Mouse (Mus musculus): Measurements from ENCODE around the gene Gm36176. TPM values are rescaled to one million over a fixed set of nuclear protein-coding genes. Genes with fewer than 3 reads are reported as not detected.
A peak's percentile ranks its signal among the peaks of the same experiment; 100 is the strongest.
"Not testable (repeated sequence)": the region's sequence is repeated elsewhere in the genome, so short reads cannot be mapped to it uniquely, and the experiment has no call there.

The Gm36176 gene
- polyA plus RNA-seq (2016; fragmentation: Nextera tagmentation; extraction: Ambion mirVana): not detected in 2 replicates

GRCm38 (mm10) chr10:77846503-77846902 is at the start of gene Gm36176:
Gene Gm36176 (plus strand): TSS chr10:77846803.
- no peaks in the 10 kb centered on the region for H3K36me3 ChIP-seq (replicated peaks)
- WGBS: 72% methylated on average over 2 of the region's 3 CpGs
- no peak within 1 kb of the TSS for H3K4me3 ChIP-seq (replicated peaks)
- H3K4me2 ChIP-seq: no peak within 1 kb of the TSS
- no peak within 1 kb of the TSS for H3K27ac ChIP-seq
- H3K9ac ChIP-seq: no peak within 1 kb of the TSS
- H3K27me3 ChIP-seq: no peaks in the 10 kb centered on the region
- H3K9me3 ChIP-seq: peaks cover 5% of the 10 kb centered on the region; the same call in 1 of the 2 replicates
- no peaks in the 10 kb centered on the region for H3K4me1 ChIP-seq
- no peak for ATAC-seq (ENCODE audit: low FRiP score)

GRCm38 (mm10) chr10:77797677-77798076 is 48.9 kb upstream of the Gm36176 start:
- Histone ChIP-seq H3K4me3 (replicated peaks) (no peak overlapping the region), H3K9ac (no peak overlapping the region), H3K4me1 (peaks cover 16% of the 10 kb centered on the region; the same call in 1 of the 2 replicates), H3K9me3 (no peaks in the 10 kb centered on the region), H3K27me3 (no peaks in the 10 kb centered on the region), H3K4me2 (no peak overlapping the region), H3K27ac (peak overlapping the region; percentile 70; the same call in 1 of the 2 replicates), H3K36me3 (replicated peaks) (no peaks in the 10 kb centered on the region)
- WGBS: 6% methylated on average over 3 of the region's 3 CpGs
- no peak for ATAC-seq (ENCODE audit: low FRiP score)

- not testable (repeated sequence) for H3K9ac ChIP-seq; H3K36me3 ChIP-seq (replicated peaks); H3K4me3 ChIP-seq (replicated peaks); ATAC-seq (ENCODE audit: low FRiP score); H3K9me3 ChIP-seq; H3K4me2 ChIP-seq; H3K27me3 ChIP-seq
- 27% methylated on average over 3 of the region's 3 CpGs for WGBS
- peak overlapping the region; percentile 70 for H3K27ac ChIP-seq
- H3K4me1 ChIP-seq: peaks cover 16% of the 10 kb centered on the region; the same call in 1 of the 2 replicates
These were observed 48.3 kb upstream of the Gm36176 start for GRCm38 (mm10) chr10:77798164-77798920.

- H3K4me1 ChIP-seq: peaks cover 16% of the 10 kb centered on the region; the same call in 1 of the 2 replicates
- ATAC-seq (ENCODE audit: low FRiP score): no peak
- H3K27ac ChIP-seq: peak within 1 kb of the TSS; percentile 70
- H3K27me3 ChIP-seq: no peaks in the 10 kb centered on the region
- WGBS: 71% methylated on average over 8 of the region's 8 CpGs
- H3K4me3 ChIP-seq (replicated peaks): no peak within 1 kb of the TSS
- H3K9me3 ChIP-seq: no peaks in the 10 kb centered on the region
- H3K4me2 ChIP-seq: no peak within 1 kb of the TSS
- no peaks in the 10 kb centered on the region for H3K36me3 ChIP-seq (replicated peaks)
- no peak within 1 kb of the TSS for H3K9ac ChIP-seq
These were observed 47.6 kb upstream of the Gm36176 start, which contains the start of gene Gm19668 for GRCm38 (mm10) chr10:77798921-77799508. Gene Gm19668 (minus strand): TSS chr10:77799133.

GRCm38 (mm10) chr10:77804095-77804494 is 42.5 kb upstream of the Gm36176 start:
- no peak for ATAC-seq (ENCODE audit: low FRiP score)
- Histone ChIP-seq H3K4me3 (replicated peaks) (no peak overlapping the region), H3K27ac (no peak overlapping the region), H3K4me2 (no peak overlapping the region), H3K27me3 (no peaks in the 10 kb centered on the region), H3K9me3 (no peaks in the 10 kb centered on the region), H3K9ac (no peak overlapping the region), H3K36me3 (replicated peaks) (no peaks in the 10 kb centered on the region), H3K4me1 (0 out of 2 replicates have a peak, but pooled peaks cover under 1% of the 10 kb centered on the region)
- WGBS: 84% methylated on average over 3 of the region's 3 CpGs

GRCm38 (mm10) chr10:77811743-77812142 is 34.9 kb upstream of the Gm36176 start, which contains the start of gene Gm9507:
Gene Gm9507 (minus strand): TSS chr10:77811843.
- Histone ChIP-seq H3K4me2 (no peak within 1 kb of the TSS), H3K4me1 (no peaks in the 10 kb centered on the region), H3K9ac (no peak within 1 kb of the TSS), H3K36me3 (replicated peaks) (no peaks in the 10 kb centered on the region), H3K27ac (no peak within 1 kb of the TSS), H3K9me3 (peaks cover 6% of the 10 kb centered on the region; the same call in 1 of the 2 replicates), H3K4me3 (replicated peaks) (no peak within 1 kb of the TSS), H3K27me3 (no peaks in the 10 kb centered on the region)
- WGBS: 66% methylated on average over 5 of the region's 5 CpGs
- ATAC-seq (ENCODE audit: low FRiP score): no peak

- no peak within 1 kb of the TSS for H3K27ac ChIP-seq
- no peak within 1 kb of the TSS for H3K9ac ChIP-seq
- no peaks in the 10 kb centered on the region for H3K27me3 ChIP-seq
- no peak within 1 kb of the TSS for H3K4me3 ChIP-seq (replicated peaks)
- WGBS: 59% methylated on average over 4 of the region's 4 CpGs
- H3K4me1 ChIP-seq: no peaks in the 10 kb centered on the region
- H3K36me3 ChIP-seq (replicated peaks): no peaks in the 10 kb centered on the region
- no peak within 1 kb of the TSS for H3K4me2 ChIP-seq
- ATAC-seq (ENCODE audit: low FRiP score): no peak
- H3K9me3 ChIP-seq: peaks cover 6% of the 10 kb centered on the region; the same call in 1 of the 2 replicates
These were observed 32.2 kb upstream of the Gm36176 start, which contains the start of gene Gm2696 for GRCm38 (mm10) chr10:77814382-77814781. Gene Gm2696 (plus strand): TSS chr10:77814682.

GRCm38 (mm10) chr10:77815514-77815913 is 31.1 kb upstream of the Gm36176 start:
- 27% methylated on average over 5 of the region's 5 CpGs for WGBS
- H3K9me3 ChIP-seq: no peaks in the 10 kb centered on the region
- H3K27me3 ChIP-seq: no peaks in the 10 kb centered on the region
- no peaks in the 10 kb centered on the region for H3K36me3 ChIP-seq (replicated peaks)
- H3K4me2 ChIP-seq: no peak overlapping the region
- no peak for ATAC-seq (ENCODE audit: low FRiP score)
- H3K27ac ChIP-seq: no peak overlapping the region
- no peak overlapping the region for H3K4me3 ChIP-seq (replicated peaks)
- H3K4me1 ChIP-seq: no peaks in the 10 kb centered on the region
- H3K9ac ChIP-seq: no peak overlapping the region

- no peak overlapping the region for H3K4me3 ChIP-seq (replicated peaks)
- no peaks in the 10 kb centered on the region for H3K27me3 ChIP-seq
- H3K4me2 ChIP-seq: no peak overlapping the region
- H3K4me1 ChIP-seq: no peaks in the 10 kb centered on the region
- no peak overlapping the region for H3K27ac ChIP-seq
- H3K9me3 ChIP-seq: no peaks in the 10 kb centered on the region
- H3K36me3 ChIP-seq (replicated peaks): no peaks in the 10 kb centered on the region
- H3K9ac ChIP-seq: no peak overlapping the region
- WGBS: 97% methylated on average over 4 of the region's 4 CpGs
- no peak for ATAC-seq (ENCODE audit: low FRiP score)
These were observed 28.1 kb upstream of the Gm36176 start for GRCm38 (mm10) chr10:77818523-77818922.

GRCm38 (mm10) chr10:77819203-77819602 is 27.4 kb upstream of the Gm36176 start:
- no peak overlapping the region for H3K9ac ChIP-seq
- no peaks in the 10 kb centered on the region for H3K4me1 ChIP-seq
- no peak for ATAC-seq (ENCODE audit: low FRiP score)
- H3K4me3 ChIP-seq (replicated peaks): no peak overlapping the region
- 28% methylated on average over 4 of the region's 4 CpGs for WGBS
- no peaks in the 10 kb centered on the region for H3K27me3 ChIP-seq
- H3K4me2 ChIP-seq: no peak overlapping the region
- H3K36me3 ChIP-seq (replicated peaks): no peaks in the 10 kb centered on the region
- no peaks in the 10 kb centered on the region for H3K9me3 ChIP-seq
- no peak overlapping the region for H3K27ac ChIP-seq

- Histone ChIP-seq H3K9ac (no peak within 1 kb of the TSS), H3K27ac (no peak within 1 kb of the TSS), H3K9me3 (no peaks in the 10 kb centered on the region), H3K4me2 (no peak within 1 kb of the TSS), H3K4me1 (no peaks in the 10 kb centered on the region), H3K27me3 (no peaks in the 10 kb centered on the region), H3K36me3 (replicated peaks) (no peaks in the 10 kb centered on the region), H3K4me3 (replicated peaks) (no peak within 1 kb of the TSS)
- no peak for ATAC-seq (ENCODE audit: low FRiP score)
- 73% methylated on average over 6 of the region's 6 CpGs for WGBS
These were observed 19.7 kb upstream of the Gm36176 start, which contains the start of gene Krtap10-4 for GRCm38 (mm10) chr10:77826951-77827350. Gene Krtap10-4 (minus strand): TSS chr10:77827095.

- WGBS: 70% methylated on average over 9 of the region's 9 CpGs
- H3K36me3 ChIP-seq (replicated peaks): no peaks in the 10 kb centered on the region
- H3K27me3 ChIP-seq: no peaks in the 10 kb centered on the region
- H3K4me2 ChIP-seq: no peak within 1 kb of the TSS
- ATAC-seq (ENCODE audit: low FRiP score): no peak
- no peaks in the 10 kb centered on the region for H3K9me3 ChIP-seq
- no peaks in the 10 kb centered on the region; the same call in 1 of the 2 replicates for H3K4me1 ChIP-seq
- H3K4me3 ChIP-seq (replicated peaks): no peak within 1 kb of the TSS
- H3K9ac ChIP-seq: no peak within 1 kb of the TSS
- no peak within 1 kb of the TSS for H3K27ac ChIP-seq
These were observed 11.0 kb upstream of the Gm36176 start, which contains the start of gene Krtap10-10 for GRCm38 (mm10) chr10:77835647-77836046. Gene Krtap10-10 (plus strand): TSS chr10:77835947.

All from forebrain, embryonic 12.5 days (tissue).